Mouse (Mus musculus) lung, adult 2 months (tissue): ENCODE data around the gene Mrap. TPM values are rescaled to one million over a fixed set of nuclear protein-coding genes. Genes with fewer than 3 reads are reported as not detected.
A peak's percentile ranks its signal among the peaks of the same experiment; 100 is the strongest.

ENCODE experiments used
- DNase-seq: peaks from one replicate; pipeline ENCODE4 v3.0.0; 2022
- H3K4me1 ChIP-seq: fragments of 200-500 bp; 2 replicates; pipeline ENCODE4 v1.6.1; 2011; ENCODE audit warnings: low read length; ENCODE audit not compliant: control insufficient read depth, insufficient read depth
- H3K4me3 ChIP-seq: fragments of 200-500 bp; replicated peaks from 2 replicates; pipeline ENCODE3; 2011; ENCODE audit warnings: low read depth, mild to moderate bottlenecking, control low read depth, low read length; ENCODE audit errors: extremely low read depth
- CTCF ChIP-seq: fragments of 200-500 bp; IDR thresholded peaks from 2 replicates; pipeline ENCODE4 v1.5.1; 2011; ENCODE audit warnings: mild to moderate bottlenecking, low read length, control low read depth; ENCODE audit not compliant: insufficient read depth
- POLR2A ChIP-seq: fragments of 200-500 bp; IDR thresholded peaks from 2 replicates; pipeline ENCODE4 v1.6.1; 2011; ENCODE audit warnings: low read depth, mild to moderate bottlenecking, control low read depth, low read length, borderline replicate concordance; ENCODE audit errors: extremely low read depth
- WGBS: fragments of 180-500 bp; shearing (Covaris S2); methylation state at CpG from one replicate; pipeline ENCODE4 v1.1.7; 2018; 5-methylcytosine and 5-hydroxymethylcytosine counted together
- polyA plus RNA-seq: library from polyadenylated mRNA; depleted of rRNA; stranded (reverse); fragments of >200 nt; gene quantifications from 2 replicates; pipeline ENCODE4 v1.2.3, GENCODE M21; 2012; rRNA removed

Gene Mrap
- polyA plus RNA-seq, 1 experiment: 21.4 TPM

GRCm38 (mm10) chr16:90775946-90776520, 38.0 kb downstream of the Mrap start:
- no peak for DNase-seq
- TF ChIP-seq CTCF (no peak), POLR2A (no peak)
- no peaks in the 10 kb centered on the region for H3K4me1 ChIP-seq
- no peak overlapping the region for H3K4me3 ChIP-seq
- WGBS: 73% methylated on average over 10 of the region's 10 CpGs

GRCm38 (mm10) chr16:90779783-90780182, 41.8 kb downstream of the Mrap start:
- WGBS: 48% methylated on average over 11 of the region's 11 CpGs
- H3K4me1 ChIP-seq: no peaks in the 10 kb centered on the region
- TF ChIP-seq POLR2A (no peak), CTCF (no peak)
- DNase-seq: no peak
- H3K4me3 ChIP-seq: no peak overlapping the region

GRCm38 (mm10) chr16:90783302-90783701, 45.3 kb downstream of the Mrap start:
- H3K4me3 ChIP-seq: no peak overlapping the region
- TF ChIP-seq POLR2A: no peak
- no peak for TF ChIP-seq CTCF
- WGBS: 88% methylated on average over 11 of the region's 11 CpGs
- no peaks in the 10 kb centered on the region for H3K4me1 ChIP-seq
- no peak for DNase-seq

- no peak overlapping the region for H3K4me3 ChIP-seq
- WGBS: 59% methylated on average over 4 of the region's 4 CpGs
- DNase-seq: peak; percentile 9
- H3K4me1 ChIP-seq: no peaks in the 10 kb centered on the region
- TF ChIP-seq CTCF (no peak), POLR2A (no peak)
Observed at GRCm38 (mm10) chr16:90785257-90785656, 47.2 kb downstream of the Mrap start.

GRCm38 (mm10) chr16:90788580-90788979, 50.6 kb downstream of the Mrap start:
- no peak for TF ChIP-seq POLR2A
- no peak for TF ChIP-seq CTCF
- Histone ChIP-seq H3K4me1 (no peaks in the 10 kb centered on the region), H3K4me3 (no peak overlapping the region)
- WGBS: 94% methylated on average over 6 of the region's 6 CpGs
- no peak for DNase-seq

- TF ChIP-seq CTCF: no peak
- TF ChIP-seq POLR2A: no peak
- Histone ChIP-seq H3K4me1 (no peaks in the 10 kb centered on the region), H3K4me3 (no peak overlapping the region)
- no peak for DNase-seq
- WGBS: 86% methylated on average over 6 of the region's 6 CpGs
Observed at GRCm38 (mm10) chr16:90790946-90791345, 52.9 kb downstream of the Mrap start.

GRCm38 (mm10) chr16:90792066-90792465, 54.1 kb downstream of the Mrap start:
- WGBS: 75% methylated on average over 5 of the region's 5 CpGs
- TF ChIP-seq CTCF (no peak), POLR2A (no peak)
- no peaks in the 10 kb centered on the region for H3K4me1 ChIP-seq
- H3K4me3 ChIP-seq: no peak overlapping the region
- DNase-seq: no peak

GRCm38 (mm10) chr16:90792500-90792899, 54.5 kb downstream of the Mrap start:
- no peaks in the 10 kb centered on the region for H3K4me1 ChIP-seq
- no peak overlapping the region for H3K4me3 ChIP-seq
- no peak for DNase-seq
- WGBS: 75% methylated on average over 3 of the region's 3 CpGs
- TF ChIP-seq POLR2A (no peak), CTCF (no peak)

- TF ChIP-seq POLR2A: no peak
- Histone ChIP-seq H3K4me3 (no peak overlapping the region), H3K4me1 (no peaks in the 10 kb centered on the region)
- DNase-seq: no peak
Observed at GRCm38 (mm10) chr16:90794708-90795107, 56.7 kb downstream of the Mrap start.

- H3K4me3 ChIP-seq: no peak overlapping the region
- no peaks in the 10 kb centered on the region for H3K4me1 ChIP-seq
- 70% methylated on average over 8 of the region's 8 CpGs for WGBS
- DNase-seq: no peak
- no peak for TF ChIP-seq POLR2A
- no peak for TF ChIP-seq CTCF
Observed at GRCm38 (mm10) chr16:90798446-90798845, 60.4 kb downstream of the Mrap start.

- 84% methylated on average over 5 of the region's 5 CpGs for WGBS
Observed at GRCm38 (mm10) chr16:90798848-90799247, 60.8 kb downstream of the Mrap start.

More at GRCm38 (mm10) chr16:90798848-90799247, 60.8 kb downstream of the Mrap start:
- DNase-seq: no peak
- no peaks in the 10 kb centered on the region for H3K4me1 ChIP-seq
- TF ChIP-seq CTCF: no peak
- TF ChIP-seq POLR2A: no peak
- H3K4me3 ChIP-seq: no peak overlapping the region

Other genes starting within 250 kb of the Mrap start
- gene Mis18a, start 10.8 kb upstream of the Mrap start, polyA plus RNA-seq: 9.8 and 10.3 TPM in 2 replicates
- 4.0 TPM in 2 replicates for gene Urb1, start 72.2 kb downstream of the Mrap start, polyA plus RNA-seq
- gene Eva1c, start 88.5 kb downstream of the Mrap start, polyA plus RNA-seq: 8.9 and 14.2 TPM in 2 replicates
- gene Cfap298, start 196.9 kb downstream of the Mrap start, polyA plus RNA-seq: 17.2 and 29.9 TPM in 2 replicates